ENCODE assay signal across 38 mouse cellular contexts in the genomic region with DNA sequence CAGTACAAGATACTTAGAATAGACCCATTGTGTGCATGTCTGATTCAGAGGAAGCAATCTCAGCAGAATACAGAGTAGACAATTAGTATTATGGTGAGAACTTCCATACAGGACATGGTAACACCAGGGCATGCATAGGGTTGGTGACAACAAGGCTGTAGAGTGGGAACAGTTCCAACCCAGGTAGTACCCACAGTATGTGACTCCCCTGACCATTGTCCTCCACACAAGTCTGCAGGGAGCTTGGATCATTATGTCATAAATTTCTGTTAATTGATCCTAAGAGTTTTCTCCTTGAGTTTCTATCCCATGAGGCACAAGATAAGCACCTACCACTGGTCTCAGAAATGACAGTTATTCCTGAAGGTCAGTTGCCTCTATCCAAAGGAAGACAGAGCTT. TPM values are rescaled to one million over a fixed set of nuclear protein-coding genes. Genes with fewer than 3 reads are reported as not detected.
"Had no signal": no experiment of that assay in that cellular context is flagged by ENCODE, and none has a peak within 500 bp of the region (broad histone marks: within the 10 kb centered on the region; RNA-seq: fewer than 3 reads in every experiment).

A gene (plus strand): TSS at position 301 of the 400 bp plus-strand sequence.

- DNase-seq: left cerebral cortex, postnatal 4 days; liver; liver, embryonic 13.5 days; liver, postnatal 0 days; lung, adult 18-20 months; lung, adult 2 months; lung, embryonic 14.5 days; lung, postnatal 10 days; lung, postnatal 14 days; lung, postnatal 36 days; lung, postnatal 4 days; midbrain, embryonic 14.5 days had no signal

- H3K4me3 ChIP-seq: limb, embryonic 10.5 days; limb, embryonic 12.5 days; limb, embryonic 13.5 days; limb, embryonic 15.5 days; liver, embryonic 12.5 days; liver, embryonic 13.5 days; liver, embryonic 15.5 days; lung, embryonic 15.5 days; megakaryocyte, embryonic 14.5 days; midbrain, embryonic 10.5 days; midbrain, embryonic 12.5 days; midbrain, embryonic 13.5 days; midbrain, embryonic 15.5 days; myocyte; neural tube, embryonic 12.5 days had no signal

- H3K27ac ChIP-seq: limb, embryonic 10.5 days; limb, embryonic 12.5 days; limb, embryonic 13.5 days; limb, embryonic 15.5 days; liver, embryonic 12.5 days; liver, embryonic 13.5 days; liver, embryonic 14.5 days; liver, embryonic 15.5 days; lung, embryonic 15.5 days; macrophage; midbrain, embryonic 10.5 days; midbrain, embryonic 12.5 days; midbrain, embryonic 13.5 days; midbrain, embryonic 15.5 days; neural tube, embryonic 12.5 days had no signal

RNA-seq across cellular contexts. Expression of the gene that starts here (rescaled TPM):
- total RNA-seq: left cerebral cortex, postnatal 10 days; left cerebral cortex, postnatal 14 days; left cerebral cortex, postnatal 25 days; left cerebral cortex, postnatal 36 days; left cerebral cortex, postnatal 4 days; liver, adult 2 months; megakaryocyte progenitor cell, adult 5-6 weeks; megakaryocyte, adult 5-6 weeks; megakaryocyte-erythroid progenitor cell, adult 5-6 weeks; midbrain, postnatal 0 days; monocyte, adult 5-6 weeks had no signal
